Mouse (Mus musculus) cerebellum, adult 11-12 months (tissue): ENCODE results near the gene Vamp3.

ENCODE experiments used
- DNase-seq: peaks from one replicate; pipeline ENCODE4 v3.0.0; 2022

Vamp3 gene

DNA sequence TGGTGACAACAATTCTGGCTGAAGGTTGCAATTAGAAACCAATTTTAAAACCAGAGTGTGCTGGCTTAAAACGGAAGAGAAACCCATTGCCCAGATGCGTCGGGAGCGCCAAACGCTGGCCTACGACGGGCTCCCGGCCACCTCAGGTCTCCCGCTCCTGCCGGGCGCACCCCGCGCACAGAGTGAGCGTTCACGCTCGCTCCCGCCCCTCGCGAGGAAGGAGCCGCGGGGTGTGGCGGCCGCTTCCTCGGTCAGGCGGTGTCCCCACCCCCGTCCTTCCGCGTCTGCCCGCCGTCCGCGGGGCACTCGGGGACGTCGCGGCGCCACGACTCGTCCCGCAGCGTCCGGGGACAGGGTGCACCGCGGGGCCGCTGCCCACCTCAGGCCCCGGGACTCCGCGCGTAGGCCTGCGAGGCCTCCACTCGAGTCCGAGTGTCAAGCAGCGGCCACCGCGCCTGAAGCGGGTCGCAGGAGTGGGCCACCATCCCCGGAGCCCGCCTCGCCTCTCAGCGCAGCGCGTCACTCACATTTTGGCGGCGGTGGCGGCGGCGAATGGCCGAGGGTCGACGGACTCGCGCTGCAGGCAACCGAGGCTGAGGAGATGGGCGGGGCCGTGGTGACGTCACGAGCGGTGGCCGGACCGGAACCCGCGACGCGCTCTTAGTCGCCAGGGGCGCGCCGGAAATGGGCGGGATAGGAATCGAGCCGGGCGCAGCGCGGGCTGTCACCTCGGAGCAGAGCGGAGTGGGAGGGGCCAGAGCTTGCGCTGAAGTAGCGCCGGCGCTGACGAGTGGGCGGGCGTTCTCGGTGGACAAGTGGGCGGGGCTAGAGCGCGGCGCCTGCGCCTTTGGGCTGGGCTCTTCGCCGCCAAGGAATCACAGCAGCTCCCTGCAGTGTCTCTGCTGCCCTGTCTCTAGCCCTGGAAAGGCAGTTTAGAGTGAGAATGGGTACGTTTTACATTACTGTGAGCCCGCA is at the start of gene Vamp3:
Gene Vamp3, minus strand, starts transcription at position 617 of the 975 bp plus-strand sequence.
- peak; percentile 99 for DNase-seq

DNA sequence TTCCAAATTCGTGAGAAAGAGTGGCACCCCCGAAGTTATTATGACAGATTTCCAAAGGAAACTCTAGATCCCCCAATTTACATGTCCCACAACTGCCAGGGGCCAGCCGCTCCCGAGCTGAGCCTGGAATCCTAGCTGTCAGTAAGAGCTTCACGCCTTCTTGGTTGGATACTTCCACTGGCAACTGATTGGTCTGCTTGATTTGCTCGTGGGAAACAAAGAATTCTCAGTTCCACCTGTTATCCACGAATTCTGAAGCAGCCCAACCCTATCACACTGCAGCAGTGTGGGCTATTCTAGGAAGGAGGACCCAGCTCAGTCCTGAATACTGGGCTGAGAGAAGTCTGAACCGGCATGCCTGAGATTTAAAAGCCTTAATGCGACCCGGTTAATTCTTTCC is 48.7 kb upstream of the Vamp3 start:
- DNase-seq: no peak

DNA sequence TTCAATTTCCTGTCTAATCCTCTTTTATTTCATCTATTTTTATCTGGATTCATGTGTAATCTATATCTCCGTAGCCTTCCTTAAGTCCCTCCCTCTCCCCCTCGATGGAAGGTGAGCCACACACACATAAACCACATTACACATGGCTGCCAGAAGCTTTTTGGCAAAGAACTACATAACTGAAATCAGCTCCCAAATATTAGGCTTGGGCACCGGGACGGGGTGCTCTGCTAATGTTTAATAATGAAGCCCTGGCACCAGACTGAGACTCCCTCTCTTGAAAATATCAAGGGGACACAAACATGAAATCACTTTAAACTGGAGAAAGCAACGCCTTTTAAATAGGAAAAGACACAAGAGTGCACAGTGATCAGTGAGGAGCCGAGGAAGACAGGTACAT is 48.1 kb upstream of the Vamp3 start:
- no peak for DNase-seq

DNA sequence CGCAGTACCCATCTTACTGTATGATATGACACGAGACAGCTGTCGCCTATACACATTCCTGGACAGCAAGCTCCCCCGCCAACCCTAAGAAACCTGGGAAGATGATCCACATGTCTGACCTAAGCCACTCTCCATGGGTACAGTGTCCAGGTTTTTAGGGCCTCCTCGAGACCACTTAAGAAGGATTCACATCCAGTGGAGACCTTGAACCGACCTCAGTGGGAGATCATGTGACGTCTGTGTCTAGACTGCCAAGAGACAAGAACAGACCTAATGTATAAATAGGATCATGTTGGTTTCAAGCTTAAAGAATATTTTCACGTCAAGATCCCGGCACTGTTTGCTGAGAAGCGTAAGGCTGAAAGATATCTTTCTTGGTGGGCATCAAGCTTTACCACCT is 46.4 kb upstream of the Vamp3 start:
- no peak for DNase-seq

DNA sequence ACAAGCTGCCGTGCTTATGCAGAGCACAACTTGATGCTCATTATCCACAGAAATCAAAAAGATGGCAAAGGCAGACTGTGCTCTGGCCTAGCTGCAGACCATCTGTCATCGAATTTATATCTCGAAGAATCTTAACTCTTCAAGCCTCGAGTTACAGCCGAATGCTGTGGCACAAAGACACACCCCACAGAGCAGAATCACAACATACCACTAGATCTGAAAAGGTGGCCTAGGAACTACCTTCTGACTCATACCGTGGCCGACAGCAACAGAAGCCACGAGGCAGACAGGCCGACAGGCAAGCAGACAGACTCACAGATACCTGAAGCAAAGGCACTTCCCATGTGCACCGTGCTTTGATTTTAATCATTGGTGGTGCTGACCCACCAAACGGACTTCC is 45.9 kb upstream of the Vamp3 start:
- no peak for DNase-seq

DNA sequence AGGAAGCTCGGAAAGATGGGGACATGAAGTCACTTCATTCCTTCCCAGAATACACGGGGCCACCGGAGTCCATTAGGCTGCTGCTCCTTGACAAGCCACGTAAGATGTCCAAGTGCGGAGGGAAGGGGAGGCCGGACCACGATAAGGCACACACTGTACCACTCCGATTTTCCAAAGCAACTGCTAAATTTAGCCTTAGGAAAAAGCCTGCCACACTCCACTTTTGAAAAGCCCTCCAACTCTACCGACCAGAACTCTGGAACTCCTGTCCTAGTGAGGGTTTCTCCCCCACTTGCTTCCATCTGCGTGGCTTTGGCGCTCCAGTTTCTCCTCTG is 39.3 kb upstream of the Vamp3 start:
- no peak for DNase-seq

DNA sequence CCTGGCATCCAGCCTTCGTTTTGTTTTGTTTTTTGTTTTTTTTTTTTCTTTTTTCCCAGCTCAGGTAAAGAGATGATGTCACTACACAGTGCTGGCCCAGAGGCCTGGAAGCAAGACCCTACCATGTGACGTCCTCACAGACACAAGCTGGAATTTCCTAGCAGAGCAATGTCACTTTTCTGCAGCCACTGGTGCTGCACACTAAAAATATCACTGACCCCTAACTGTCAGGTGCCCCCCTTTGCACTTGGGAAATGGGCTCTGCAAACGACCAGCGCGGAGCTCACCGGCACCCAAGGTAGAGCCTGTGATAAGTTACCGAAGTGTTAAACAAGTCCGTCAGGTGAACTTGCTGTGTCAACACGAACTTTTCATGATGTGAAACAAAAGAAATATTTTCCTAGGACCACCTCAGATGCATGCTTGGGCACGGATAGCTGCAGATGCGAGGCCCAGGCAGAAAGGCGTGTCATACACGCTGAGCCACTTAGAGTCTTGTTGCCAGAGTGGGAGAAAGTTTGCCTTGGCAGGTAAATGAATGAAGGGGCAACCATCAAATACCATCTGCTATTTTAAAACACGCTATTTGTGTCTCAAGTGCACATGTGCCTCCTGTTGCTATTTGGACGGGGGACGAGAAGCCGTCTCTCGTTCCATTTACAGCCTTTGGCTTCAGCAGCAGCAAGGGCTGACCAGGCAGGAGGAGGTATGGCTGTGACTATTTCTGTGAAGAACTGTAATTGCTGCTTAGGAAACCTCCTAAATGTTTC is 38.8 kb upstream of the Vamp3 start:
- peak; percentile 45 for DNase-seq

DNA sequence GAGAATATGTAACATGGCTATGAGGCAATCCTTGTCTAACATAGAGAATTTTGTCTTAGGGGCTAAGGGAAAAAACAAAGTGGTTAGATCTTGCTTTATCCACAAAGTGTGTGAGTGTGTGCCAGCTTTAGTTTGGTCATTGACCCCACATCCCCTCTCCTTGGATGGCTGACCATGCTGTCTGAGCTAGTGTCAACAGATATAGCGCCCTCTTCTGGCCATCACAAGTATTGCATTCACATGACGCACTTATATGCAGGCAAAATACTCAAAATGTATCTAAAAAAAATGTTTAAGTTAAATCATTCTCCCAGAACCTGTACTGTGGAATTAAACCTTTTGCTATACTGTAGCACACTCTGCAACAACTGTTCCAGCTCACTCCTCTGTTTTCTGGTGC is 37.4 kb upstream of the Vamp3 start:
- peak; percentile 57 for DNase-seq

DNA sequence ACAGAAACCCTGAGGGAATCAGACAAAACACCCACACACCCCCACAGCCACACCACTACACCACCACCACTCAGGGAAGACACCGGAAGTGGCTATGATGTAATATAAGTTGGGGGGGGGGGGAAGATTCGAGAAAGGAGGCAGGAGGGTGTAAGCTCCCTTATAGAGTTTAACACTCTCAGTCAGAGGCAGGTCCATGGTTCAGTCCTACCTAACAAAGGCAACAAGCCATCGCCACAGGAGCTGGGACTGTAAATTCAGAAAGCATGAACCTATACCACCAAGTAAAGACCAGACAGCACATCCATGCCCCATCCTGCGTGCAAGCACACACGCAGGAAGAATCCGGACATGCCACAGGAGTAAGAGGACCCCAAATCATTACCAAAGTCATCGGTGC is 31.5 kb upstream of the Vamp3 start, which contains the start of gene Gm13090:
Gene Gm13090, plus strand, starts transcription at position 301 of the 400 bp plus-strand sequence.
- no peak for DNase-seq

DNA sequence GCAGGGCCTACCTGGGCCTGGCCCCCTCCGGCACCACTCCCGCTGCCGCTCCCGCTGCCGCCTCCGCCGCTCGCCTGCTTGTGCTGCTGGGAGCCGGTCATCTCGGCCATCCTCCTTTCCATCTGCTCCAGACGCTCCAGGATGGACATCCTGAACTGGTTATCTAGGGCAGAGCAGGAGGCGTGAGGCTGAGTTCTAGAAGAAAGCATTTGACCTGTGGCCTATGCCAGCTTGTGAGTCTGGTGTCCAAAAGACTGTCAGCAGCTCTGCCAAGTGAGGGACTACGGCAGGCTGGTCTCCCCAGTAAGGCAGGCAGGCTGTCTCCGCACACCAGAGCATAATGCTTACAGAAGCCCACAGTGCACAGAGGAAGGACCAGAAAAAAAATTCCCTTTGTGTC is 31.1 kb upstream of the Vamp3 start:
- peak; percentile 95 for DNase-seq

DNA sequence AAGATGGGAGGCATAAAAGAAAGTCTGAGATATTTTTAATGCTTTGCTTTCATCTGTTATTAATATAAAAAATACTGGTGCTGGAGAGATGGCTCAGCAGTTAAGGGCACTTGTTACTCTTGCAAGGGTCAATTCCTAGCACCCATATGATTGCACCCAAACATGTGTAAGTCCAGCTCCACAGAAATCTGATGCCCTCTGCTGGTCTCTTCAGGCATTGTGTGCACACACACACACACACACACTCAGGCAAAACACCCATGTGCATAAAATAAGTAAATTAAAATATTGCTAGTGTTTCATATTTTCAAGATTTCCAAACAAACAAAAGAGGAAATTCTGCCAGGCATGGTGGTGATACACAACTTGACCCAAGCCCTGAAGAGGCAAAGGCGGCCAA is 29.6 kb upstream of the Vamp3 start:
- DNase-seq: no peak

DNA sequence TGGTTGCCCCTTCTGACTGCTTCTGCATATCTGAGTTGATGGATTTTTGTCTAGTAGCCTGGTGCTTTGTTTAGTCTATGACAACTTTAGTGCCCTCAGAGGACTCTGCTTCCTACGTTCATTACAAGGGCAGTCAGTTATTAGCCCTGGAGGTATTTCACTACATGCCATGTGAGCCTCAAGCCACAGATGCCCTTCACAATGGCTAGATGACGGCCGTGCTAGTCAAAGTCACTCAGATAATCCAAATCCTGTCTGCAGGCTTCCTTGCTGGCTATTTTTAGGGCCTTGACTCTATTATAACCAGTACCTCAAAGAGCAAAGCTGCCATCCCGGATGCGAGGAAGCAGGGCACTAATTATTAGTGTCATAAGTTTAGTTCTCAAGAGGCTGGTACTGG is 25.3 kb upstream of the Vamp3 start:
- no peak for DNase-seq

DNA sequence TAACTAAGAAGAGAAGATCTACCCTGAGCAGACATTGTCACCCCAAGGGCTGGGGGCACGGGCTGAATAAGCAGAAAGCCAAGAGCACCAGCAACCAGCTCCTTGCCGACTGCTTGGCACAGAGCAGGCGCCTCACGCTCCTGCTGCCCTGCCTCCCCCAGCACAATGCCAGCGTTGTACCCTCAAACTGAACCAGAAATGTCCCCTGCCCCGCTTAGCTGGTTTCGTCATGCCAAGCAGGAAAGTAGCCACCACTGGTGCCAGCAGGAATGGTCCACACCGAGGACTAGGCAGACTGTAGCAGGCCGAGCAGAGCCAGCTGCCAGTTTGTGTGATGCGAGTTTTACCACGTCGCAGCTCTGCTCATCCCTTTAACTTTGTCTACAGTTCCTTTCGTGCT is 24.2 kb upstream of the Vamp3 start:
- no peak for DNase-seq

DNA sequence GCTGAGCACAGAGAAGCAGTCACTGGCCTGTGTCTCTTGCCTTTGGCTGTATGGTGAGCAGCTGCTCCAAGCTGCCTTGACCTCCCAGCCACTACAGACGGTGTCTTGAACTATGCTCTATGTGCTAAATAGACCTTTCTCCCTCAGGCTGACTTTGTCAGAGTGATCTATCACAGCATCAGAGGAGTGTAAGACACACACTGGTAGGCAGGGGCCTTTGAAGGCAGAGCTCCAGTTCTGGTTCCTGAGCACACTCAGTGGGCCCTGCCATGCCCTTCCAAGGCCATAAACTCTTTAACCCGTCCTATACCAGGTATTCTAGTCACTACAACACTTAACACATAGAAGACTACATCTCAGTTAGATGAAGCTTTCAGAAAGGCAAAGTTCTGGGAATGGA is 23.6 kb upstream of the Vamp3 start:
- DNase-seq: no peak

DNA sequence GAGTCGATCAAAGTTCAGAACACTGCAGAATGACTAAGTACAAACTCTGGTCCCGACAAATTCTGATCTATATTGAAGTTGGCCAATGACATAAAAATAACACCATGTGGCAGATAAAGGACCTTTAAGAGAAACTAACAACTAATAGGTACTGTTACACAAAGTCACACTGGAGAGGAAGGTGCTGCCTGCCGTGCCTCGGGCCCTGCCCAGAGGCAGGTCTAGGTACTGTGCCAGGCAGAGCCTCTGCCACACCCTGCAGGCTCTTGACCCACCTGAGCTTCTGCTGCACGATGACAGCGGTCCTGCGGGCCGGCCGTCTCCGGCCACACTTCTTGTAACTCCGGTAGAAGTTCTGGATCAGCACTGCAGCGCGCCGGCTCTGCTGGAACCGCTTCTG is 17.1 kb upstream of the Vamp3 start:
- DNase-seq: no peak

DNA sequence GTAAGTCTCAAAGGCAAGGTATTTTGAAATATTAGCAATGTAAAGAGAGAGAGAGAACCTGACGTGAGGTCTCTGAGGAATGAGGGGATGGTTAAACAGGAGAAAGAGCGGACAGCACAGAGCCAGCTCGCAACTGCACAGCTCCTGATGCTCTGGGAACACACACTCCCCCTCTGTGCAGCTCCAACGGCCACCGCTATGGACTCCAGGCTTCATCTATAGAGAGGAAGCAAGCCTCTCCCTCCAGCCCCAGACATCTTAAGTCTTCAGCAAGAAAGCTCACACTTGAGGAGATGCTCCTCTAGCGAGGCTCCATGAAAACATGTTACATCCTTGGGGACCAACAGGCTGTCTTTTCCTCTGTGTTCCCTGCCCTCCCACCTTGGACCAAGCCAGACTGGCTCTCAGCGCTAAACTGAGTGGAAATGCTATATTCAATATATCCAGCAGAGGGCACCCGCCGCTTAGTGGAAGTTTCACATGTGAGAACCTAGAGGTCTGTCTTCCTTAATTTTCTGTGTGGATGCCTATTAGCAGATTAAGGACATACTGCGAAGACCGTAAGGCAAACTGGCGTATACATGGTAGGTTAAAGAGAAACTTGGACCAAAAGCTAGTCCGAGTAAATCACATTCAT is 15.5 kb upstream of the Vamp3 start:
- peak; percentile 76 for DNase-seq

DNA sequence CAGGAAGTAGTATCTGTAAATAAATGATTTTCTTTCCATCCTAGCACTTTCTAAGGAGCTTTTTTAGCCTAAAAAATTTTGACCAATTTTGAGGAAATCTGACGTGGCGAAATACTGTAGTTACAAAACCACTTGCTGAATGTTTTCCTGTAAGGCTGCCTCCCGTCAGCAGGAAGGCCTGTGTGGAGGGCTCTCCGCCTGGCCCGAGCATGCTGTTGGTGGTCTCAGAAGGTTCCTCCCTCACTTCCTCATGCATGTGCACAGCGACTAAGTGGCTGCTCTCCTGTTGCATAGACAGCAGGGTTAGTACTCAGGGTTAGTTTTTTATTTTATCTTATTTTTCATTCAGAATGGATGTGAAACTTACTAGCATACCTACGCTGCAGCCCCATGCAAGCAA is 13.2 kb upstream of the Vamp3 start:
- DNase-seq: no peak

DNA sequence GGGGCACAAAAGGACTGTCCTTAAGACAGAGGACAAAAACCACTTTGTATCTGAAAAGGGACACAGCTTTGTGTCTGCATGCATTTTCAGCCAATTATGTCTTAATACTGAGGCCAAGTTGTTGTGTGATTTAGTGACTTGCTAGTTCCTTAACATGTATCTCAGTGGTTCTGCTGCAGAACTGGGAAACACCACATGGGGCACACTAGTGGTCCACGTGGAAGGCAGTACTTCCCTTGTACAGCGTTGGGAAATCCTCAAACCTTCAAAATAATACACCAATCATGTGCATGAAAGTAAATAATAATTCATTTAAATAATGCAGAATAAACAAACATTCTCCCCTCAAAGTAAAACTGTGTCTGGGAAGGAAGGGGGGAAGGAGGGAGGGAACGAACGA is 11.0 kb upstream of the Vamp3 start:
- DNase-seq: no peak

DNA sequence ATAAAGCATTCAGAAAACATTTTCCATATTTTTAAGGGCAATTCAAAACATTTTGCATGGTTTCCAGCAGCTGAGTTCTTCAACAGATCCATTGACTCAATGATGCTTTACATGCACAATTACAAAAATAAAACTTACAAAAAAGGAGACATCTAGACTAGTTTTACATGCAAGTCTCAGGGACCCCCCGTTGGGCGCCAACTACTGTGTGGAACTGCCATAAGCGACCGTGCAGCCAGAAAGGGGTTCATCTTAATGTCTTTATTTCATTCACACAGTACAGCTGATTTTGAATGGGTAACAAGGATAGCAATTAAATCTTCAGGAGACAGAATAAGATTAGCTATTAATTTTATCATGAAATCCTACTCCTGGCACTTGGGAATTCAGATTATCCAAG is 1.8 kb upstream of the Vamp3 start:
- no peak for DNase-seq

DNA sequence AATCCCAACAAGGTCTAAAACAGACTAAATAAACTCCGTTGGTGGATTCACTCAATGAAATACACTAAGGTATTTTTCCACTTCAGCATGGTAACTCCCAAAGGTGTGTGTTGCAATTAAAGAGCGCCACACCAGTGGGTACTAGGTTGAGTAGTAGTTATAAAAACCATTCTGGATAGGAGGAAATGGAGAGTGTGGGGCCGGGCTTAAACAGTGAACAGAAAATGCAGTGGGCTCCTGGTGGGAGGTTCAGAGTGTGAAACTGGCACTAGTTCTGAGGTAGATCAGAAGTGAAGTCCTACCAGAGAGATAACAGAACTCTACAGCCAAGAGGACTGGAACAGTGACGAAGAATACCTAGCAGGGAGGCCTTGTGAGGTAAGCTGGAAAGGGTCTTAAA is 871 bp upstream of the Vamp3 start:
- no peak for DNase-seq

DNA sequence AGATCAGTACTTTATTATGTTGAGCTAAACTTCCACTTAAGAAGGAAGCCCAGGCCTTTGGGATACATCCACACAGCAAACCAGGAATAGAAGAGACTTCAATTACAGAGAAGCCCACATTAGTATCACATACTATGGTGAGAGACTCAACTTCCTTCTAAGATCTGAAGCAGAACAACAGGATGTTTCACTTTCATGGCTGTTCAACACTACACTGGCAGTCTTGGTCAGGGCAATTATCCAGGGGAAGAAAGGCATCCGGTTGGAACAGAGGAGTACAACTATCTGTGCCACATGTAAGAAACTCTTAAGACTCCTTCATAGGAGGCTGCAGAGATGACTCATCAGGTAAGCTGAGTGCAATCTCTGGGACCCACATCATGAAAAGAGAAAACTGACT is 6.6 kb downstream of the Vamp3 start:
- no peak for DNase-seq

DNA sequence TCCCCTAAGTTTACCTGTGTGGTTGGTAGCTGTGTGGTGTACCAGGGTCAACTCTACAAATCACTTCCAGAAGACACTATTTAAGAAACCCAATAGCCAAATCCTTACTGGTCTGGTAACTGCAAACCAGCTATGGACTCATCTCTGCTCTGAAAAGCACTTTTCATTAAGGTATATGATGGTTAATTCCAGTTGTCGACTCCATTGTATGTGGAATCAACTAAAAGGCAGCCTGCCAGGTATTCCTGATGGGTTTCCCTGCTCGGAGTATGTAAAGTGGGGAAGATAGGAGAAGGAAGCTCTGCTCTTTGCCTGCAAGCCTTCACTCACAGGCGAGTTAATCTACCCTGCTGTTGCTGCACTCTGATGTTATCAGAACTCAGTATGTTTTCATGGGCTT is 11.2 kb downstream of the Vamp3 start:
- no peak for DNase-seq

DNA sequence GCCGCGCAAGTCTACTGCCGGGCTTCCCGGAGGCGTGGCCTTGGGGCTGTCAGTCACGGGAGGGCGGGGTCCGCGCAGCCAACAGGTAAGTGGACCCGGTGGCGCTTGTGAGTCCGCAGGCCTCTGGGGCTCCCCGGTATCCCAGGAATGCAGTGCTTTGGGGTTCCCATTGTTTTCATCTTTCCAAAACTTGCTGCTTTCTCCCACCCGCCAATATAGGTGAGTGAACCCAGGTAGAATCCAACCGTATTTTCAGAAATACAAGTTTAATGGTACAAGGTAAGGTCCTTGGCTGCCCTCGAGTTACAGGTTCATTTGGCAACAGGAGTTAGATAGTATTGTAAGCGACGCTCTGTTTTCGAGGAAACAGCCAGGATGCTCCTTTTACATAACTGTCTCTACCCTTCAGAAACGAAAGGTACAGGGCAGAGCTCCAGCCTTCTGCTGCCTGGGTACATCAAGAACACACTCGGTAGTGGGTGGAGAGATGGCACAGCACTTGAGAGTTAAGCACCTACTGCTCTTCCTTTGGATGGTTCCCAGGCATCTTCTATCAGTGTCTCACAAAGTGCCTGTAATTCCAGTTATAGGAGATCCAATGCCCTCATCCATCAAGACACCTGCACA is 12.7 kb downstream of the Vamp3 start:
- peak; percentile 77 for DNase-seq
